Mouse (Mus musculus): ENCODE data around the gene Bcas3. TPM values are rescaled to one million over a fixed set of nuclear protein-coding genes. Genes with fewer than 3 reads are reported as not detected.

Gene Bcas3
- polyA plus RNA-seq, 1 experiment from 2014 or later = 18.2 TPM

DNA sequence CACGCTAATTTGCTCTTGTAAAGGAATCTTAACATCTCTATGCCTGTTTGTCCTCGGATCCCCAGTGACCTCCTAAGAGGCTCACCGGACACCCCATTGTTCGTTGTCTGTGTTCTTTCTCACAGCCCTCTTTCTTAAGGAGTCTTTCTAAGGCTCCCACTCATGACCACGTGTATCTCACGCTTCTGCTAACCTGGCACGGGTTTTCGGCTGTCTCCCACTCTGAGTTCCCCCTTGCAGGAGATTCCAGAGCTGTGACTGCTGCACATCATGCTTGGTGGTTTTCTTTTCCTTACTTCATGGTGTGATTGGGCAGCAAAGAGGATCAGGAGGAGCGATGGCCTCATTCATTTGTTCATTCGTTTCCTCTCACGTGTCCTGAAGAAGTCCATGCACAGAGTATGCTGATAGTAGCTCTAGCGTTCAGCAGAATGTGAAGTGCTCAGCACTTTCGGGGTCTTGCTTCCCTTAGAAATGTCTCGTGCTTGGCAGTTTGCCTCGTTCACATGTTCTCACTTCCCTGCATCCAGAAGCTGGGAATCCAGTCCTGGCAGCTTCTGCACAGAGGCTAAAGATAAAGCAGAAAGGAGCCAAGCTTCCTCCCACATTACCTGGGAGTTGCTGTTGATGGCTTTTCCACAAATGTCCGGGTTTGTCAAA lies 172.0 kb downstream of the Bcas3 start:
- no peak for ATAC-seq

DNA sequence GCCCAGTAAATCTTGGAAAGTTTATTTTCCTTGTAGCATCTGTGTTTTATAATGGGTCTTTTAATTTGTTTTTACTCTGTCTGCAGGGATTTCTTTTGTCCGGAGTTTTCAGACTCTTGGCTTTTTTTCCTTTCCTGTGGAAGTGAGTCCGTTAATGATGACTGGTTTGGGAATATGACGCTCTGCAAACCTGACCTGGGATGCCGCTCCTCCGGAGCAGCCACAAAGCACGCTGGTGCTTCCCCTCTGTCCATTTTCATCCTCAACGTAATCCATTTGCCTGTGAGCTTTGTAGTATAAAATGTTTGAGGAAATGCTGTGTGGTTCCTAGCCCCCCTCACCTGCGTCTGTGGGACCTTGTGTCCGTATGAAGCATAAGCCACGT lies 172.5 kb downstream of the Bcas3 start:
- peaks cover 39% of the 10 kb centered on the region for H3K27me3 ChIP-seq (replicated peaks)
- no peak overlapping the region for H3K4me2 ChIP-seq
- no peak for ATAC-seq
- no peak overlapping the region for H3K9ac ChIP-seq
- peaks cover 37% of the 10 kb centered on the region for H3K4me1 ChIP-seq
- H3K36me3 ChIP-seq = no peaks in the 10 kb centered on the region
- H3K4me3 ChIP-seq = no peak overlapping the region
- no peaks in the 10 kb centered on the region for H3K9me3 ChIP-seq (replicated peaks)
- WGBS (ENCODE audit: insufficient replicate concordance) = 53% methylated on average over 10 of the region's 10 CpGs
- no peak overlapping the region for H3K27ac ChIP-seq

More for the DNA sequence above, 172.0 kb downstream of the Bcas3 start:
- Histone ChIP-seq H3K9ac (no peak overlapping the region), H3K27ac (peak overlapping the region; percentile 39; the same call in 1 of the 2 replicates), H3K4me2 (no peak overlapping the region), H3K9me3 (replicated peaks) (no peaks in the 10 kb centered on the region), H3K4me1 (peaks cover 31% of the 10 kb centered on the region), H3K4me3 (no peak overlapping the region), H3K36me3 (no peaks in the 10 kb centered on the region), H3K27me3 (replicated peaks) (peaks cover 39% of the 10 kb centered on the region)
- WGBS (ENCODE audit: insufficient replicate concordance) = 44% methylated on average over 16 of the region's 16 CpGs

DNA sequence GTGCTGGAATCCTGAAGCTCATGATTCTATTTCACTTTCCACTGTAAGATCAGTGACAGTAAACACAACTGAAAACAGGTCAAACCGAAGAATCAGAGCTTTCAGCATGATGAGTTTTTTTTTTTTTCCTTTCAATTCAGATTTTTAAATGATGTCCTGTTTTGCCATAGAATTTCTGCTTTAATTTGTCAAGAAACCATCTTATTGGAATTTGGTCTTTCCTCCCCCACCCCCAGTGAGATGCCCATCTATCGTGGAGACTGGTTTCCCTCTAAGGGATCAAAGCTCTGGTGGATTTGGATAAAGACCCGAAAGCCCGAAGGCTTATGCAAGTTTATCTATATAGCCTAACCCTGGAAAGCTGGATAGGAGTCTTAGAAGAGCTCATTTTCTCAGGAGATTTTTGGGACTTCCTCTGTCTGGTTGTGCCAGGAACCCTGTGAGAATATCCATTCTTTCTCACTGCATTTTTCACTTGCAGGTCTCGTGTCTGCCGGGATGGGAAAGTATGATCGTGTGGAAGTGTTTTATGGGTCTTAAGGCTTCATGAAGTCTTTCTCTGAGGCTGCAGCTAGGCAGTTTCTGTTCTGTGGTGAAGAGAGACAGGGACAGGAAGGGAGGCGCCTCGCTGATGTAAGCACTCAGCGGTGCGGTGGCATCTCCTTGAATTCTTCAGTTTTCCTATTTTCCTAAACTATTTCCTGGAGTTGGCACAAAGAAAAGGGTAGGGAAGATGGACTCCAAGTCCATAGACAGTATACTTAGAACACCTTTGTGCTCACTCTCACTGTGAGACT lies 173.2 kb downstream of the Bcas3 start:
- no peak overlapping the region for H3K27ac ChIP-seq
- H3K4me2 ChIP-seq = no peak overlapping the region

DNA sequence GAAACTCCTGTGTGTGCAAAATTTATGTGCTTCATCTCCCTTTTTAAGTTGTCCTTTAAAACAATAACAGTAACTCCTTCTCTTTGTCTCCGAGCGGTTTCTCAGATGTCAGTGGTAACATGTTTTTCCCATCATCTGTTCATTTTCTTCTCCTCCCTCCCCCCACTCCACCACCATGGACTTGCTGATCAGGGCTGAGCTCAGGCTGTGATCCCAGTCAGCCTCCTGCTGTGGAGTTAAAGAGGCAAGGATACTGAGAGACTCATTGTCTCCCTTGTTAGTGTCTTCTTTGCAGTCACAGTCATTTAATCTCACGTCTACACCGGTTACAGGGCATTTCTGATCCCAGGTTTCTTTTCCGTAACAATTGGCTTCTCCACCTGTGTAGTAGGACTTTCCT lies 174.3 kb downstream of the Bcas3 start:
- 74% methylated on average over 5 of the region's 5 CpGs for WGBS (ENCODE audit: insufficient replicate concordance)
- Histone ChIP-seq H3K9ac (no peak overlapping the region), H3K36me3 (no peaks in the 10 kb centered on the region), H3K4me3 (no peak overlapping the region), H3K4me1 (peaks cover 39% of the 10 kb centered on the region), H3K9me3 (replicated peaks) (no peaks in the 10 kb centered on the region), H3K4me2 (no peak overlapping the region), H3K27ac (no peak overlapping the region), H3K27me3 (replicated peaks) (peaks cover 39% of the 10 kb centered on the region)
- ATAC-seq = no peak

More for the DNA sequence above, 173.2 kb downstream of the Bcas3 start:
- no peaks in the 10 kb centered on the region for H3K9me3 ChIP-seq (replicated peaks)
- WGBS (ENCODE audit: insufficient replicate concordance) = 30% methylated on average over 11 of the region's 11 CpGs
- no peak overlapping the region for H3K9ac ChIP-seq
- peaks cover 39% of the 10 kb centered on the region for H3K4me1 ChIP-seq
- peaks cover 39% of the 10 kb centered on the region for H3K27me3 ChIP-seq (replicated peaks)
- no peak for ATAC-seq
- no peaks in the 10 kb centered on the region for H3K36me3 ChIP-seq
- no peak overlapping the region for H3K4me3 ChIP-seq

DNA sequence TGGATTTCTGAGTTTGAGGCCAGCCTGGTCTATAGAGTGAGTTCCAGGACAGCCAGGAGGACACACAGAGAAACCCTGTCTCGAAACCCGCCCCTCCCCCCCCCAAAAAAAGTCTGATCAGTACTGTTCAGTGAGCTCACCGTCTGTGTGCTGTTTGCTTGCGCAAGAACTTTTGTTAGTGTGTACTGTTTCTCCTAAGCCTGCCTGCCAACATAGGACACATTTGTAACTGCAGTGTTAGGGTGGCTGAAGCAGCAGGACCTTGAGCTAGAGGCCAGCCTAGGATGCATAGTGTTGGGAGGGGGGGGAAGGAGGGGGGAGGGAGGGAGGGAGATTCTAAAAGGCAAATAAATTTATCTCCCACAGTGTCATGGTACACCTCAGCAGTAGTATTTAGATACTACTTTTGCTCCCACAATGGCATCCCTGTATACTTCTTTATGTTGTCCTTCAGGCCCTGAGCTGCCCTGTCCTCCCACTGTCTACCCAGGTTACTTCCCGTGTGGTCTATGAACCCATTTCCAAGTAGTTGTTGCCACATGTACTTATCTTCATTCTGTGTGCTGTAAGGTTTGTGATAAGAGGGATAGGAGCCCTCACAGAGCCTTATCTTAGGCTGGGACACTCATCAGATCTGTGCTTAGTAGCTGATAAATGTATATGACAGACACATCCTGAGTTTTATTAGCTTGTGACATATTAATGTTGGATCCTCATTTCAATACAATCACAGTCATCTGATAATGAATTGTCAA lies 176.7 kb downstream of the Bcas3 start:
- Histone ChIP-seq H3K36me3 (no peaks in the 10 kb centered on the region), H3K4me1 (peaks cover 28% of the 10 kb centered on the region), H3K27ac (no peak overlapping the region), H3K9me3 (replicated peaks) (no peaks in the 10 kb centered on the region), H3K9ac (no peak overlapping the region), H3K4me3 (no peak overlapping the region), H3K27me3 (replicated peaks) (peaks cover 28% of the 10 kb centered on the region), H3K4me2 (peak overlapping the region; percentile 22; the same call in 1 of the 2 replicates)
- 37% methylated on average over 5 of the region's 5 CpGs for WGBS (ENCODE audit: insufficient replicate concordance)
- peak; percentile 69 for ATAC-seq

DNA sequence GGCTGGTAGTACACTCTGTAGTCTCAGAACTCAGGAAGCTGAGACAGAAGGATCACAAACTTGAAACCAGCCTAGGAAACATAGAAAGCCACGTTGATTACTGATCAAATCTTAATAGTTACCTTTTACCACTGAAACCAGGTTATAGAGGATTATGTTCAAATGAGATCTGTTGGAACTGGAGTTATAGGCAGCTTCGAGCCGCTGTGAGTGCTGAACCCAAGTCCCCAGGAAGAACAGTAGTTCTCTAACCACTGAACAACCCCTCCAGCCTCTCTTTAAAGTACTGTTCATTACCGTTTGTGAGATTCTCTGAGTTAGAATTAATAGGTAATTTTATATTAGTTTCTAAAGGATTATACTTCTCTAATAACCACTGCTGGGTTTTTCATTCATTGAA lies 188.0 kb downstream of the Bcas3 start:
- Histone ChIP-seq H3K9me3 (replicated peaks) (no peaks in the 10 kb centered on the region), H3K4me3 (no peak overlapping the region), H3K4me2 (no peak overlapping the region), H3K27me3 (replicated peaks) (no peaks in the 10 kb centered on the region), H3K9ac (no peak overlapping the region), H3K36me3 (no peaks in the 10 kb centered on the region), H3K4me1 (no peaks in the 10 kb centered on the region), H3K27ac (no peak overlapping the region)
- no peak for ATAC-seq
- 70% methylated on average over 4 of the region's 4 CpGs for WGBS (ENCODE audit: insufficient replicate concordance)

DNA sequence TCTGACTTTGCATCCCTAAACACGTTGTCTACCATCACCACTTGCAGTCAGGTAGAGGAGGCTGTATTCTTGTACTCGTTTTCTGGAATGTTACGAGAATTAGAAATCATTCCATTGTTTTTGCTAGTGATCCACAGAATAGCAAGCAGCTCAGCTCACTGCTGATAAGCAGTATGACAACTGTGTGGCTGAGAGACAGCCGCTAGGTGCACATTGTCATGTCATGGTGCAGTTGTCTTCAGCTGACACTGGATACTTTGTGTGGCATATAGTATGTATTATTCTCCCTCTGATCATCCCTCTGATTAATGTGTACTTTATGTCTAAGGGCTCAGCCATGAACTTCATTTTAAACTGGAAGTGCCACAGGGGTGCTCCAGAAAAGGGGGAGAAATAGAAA lies 190.3 kb downstream of the Bcas3 start:
- no peak overlapping the region for H3K9ac ChIP-seq
- no peaks in the 10 kb centered on the region for H3K4me1 ChIP-seq
- H3K4me3 ChIP-seq = no peak overlapping the region
- no peaks in the 10 kb centered on the region for H3K9me3 ChIP-seq (replicated peaks)
- H3K27me3 ChIP-seq (replicated peaks) = no peaks in the 10 kb centered on the region
- no peak overlapping the region for H3K27ac ChIP-seq
- no peaks in the 10 kb centered on the region for H3K36me3 ChIP-seq
- H3K4me2 ChIP-seq = no peak overlapping the region
- WGBS (ENCODE audit: insufficient replicate concordance) = 67% methylated on average over 4 of the region's 4 CpGs
- no peak for ATAC-seq

DNA sequence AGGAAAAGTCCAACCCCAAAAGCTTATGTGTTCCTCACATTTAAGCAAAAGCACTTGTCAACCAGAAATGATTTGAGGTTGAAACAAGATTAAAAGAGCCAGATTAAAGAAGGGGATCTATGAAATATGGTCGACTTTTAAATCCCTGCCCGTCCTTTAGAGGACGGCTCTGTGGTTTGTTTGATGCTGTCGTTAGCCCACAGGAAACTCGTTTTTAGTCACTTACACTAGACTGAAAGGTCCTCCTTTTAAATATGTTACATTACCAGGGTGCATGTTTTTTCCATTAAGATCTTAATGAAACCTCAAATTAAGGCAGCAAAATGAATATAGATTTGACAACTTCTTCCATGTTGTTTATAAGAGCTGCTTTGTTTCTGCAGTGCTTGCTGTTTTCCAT lies 192.6 kb downstream of the Bcas3 start:
- no peaks in the 10 kb centered on the region for H3K36me3 ChIP-seq
- H3K9me3 ChIP-seq (replicated peaks) = no peaks in the 10 kb centered on the region
- H3K27me3 ChIP-seq (replicated peaks) = no peaks in the 10 kb centered on the region
- H3K4me1 ChIP-seq = peaks cover 12% of the 10 kb centered on the region; the same call in 1 of the 2 replicates
- H3K9ac ChIP-seq = no peak overlapping the region
- H3K4me2 ChIP-seq = no peak overlapping the region
- no peak for ATAC-seq
- H3K4me3 ChIP-seq = no peak overlapping the region
- WGBS (ENCODE audit: insufficient replicate concordance) = 23% methylated on average over 5 of the region's 5 CpGs
- no peak overlapping the region for H3K27ac ChIP-seq

DNA sequence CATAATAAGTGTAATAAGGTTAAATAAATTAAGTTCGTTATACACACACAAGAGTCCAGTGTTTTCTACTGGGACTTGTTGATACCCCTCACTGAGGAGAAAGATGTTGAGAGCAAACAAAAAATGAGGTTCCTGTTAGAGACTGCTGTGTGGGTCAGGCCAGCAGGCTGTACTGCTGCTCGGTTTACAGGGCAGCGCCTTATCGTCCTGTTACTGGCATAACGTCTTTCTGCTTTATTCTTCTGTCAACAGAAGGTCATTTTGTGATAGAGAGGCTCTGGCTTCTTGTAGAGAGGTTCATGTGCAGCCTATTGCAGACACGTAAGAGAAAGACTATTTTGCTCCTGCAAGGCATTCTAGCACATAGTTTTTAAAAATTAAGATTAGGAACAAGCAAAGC lies 195.0 kb downstream of the Bcas3 start:
- peak; percentile 37; the same call in 1 of the 2 replicates for ATAC-seq
- no peak overlapping the region for H3K9ac ChIP-seq
- H3K36me3 ChIP-seq = no peaks in the 10 kb centered on the region
- no peak overlapping the region for H3K4me2 ChIP-seq
- no peak overlapping the region for H3K27ac ChIP-seq
- H3K4me3 ChIP-seq = no peak overlapping the region
- no peaks in the 10 kb centered on the region for H3K27me3 ChIP-seq (replicated peaks)
- 52% methylated on average over 6 of the region's 6 CpGs for WGBS (ENCODE audit: insufficient replicate concordance)
- no peaks in the 10 kb centered on the region for H3K9me3 ChIP-seq (replicated peaks)
- H3K4me1 ChIP-seq = peaks cover 14% of the 10 kb centered on the region; the same call in 1 of the 2 replicates

DNA sequence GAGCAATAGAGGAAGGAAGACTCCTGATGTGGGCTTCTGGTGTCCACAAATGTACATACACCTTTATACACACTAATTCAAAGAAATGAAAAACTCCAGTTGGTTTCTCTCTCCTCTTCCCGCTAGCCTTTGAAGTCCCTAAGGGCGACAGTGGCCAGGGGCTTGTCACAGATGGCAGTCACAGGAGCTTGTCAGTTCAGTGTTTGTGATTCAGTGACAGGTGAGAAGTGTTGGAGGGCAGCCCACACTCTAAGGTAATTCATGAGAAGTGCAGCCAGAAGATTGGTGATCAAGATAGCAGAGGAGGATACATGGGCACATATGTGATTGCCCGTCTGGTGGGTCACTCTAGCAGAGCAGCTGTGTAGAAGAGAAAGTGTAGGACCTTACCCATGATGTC lies 196.7 kb downstream of the Bcas3 start:
- no peaks in the 10 kb centered on the region for H3K9me3 ChIP-seq (replicated peaks)
- H3K4me2 ChIP-seq = no peak overlapping the region
- WGBS (ENCODE audit: insufficient replicate concordance) = 70% methylated on average over 3 of the region's 3 CpGs
- no peak overlapping the region for H3K9ac ChIP-seq
- no peaks in the 10 kb centered on the region for H3K27me3 ChIP-seq (replicated peaks)
- ATAC-seq = no peak
- H3K4me1 ChIP-seq = peaks cover 16% of the 10 kb centered on the region
- H3K4me3 ChIP-seq = no peak overlapping the region
- H3K36me3 ChIP-seq = no peaks in the 10 kb centered on the region
- no peak overlapping the region for H3K27ac ChIP-seq

DNA sequence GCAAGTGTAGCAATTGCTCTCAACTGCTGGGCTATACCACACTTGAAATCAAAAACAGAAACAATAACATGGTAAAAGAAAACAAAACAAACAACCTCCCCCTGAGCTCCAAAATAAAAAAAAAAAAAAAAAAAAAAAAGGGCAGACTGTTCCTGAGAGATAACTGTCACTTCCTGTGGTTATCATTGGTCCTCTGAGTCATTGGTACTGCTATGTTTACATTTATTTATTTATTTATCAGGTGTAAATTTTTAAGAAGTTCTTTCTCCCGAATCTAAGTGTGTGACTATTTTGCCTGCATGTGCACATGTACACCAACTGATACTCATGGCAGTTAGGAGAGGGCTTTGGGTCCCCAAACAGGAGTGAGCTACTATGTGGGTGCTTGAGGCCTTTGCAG lies 202.1 kb downstream of the Bcas3 start:
- Histone ChIP-seq H3K27me3 (replicated peaks) (no peaks in the 10 kb centered on the region), H3K27ac (peak overlapping the region; percentile 55), H3K36me3 (peaks cover 4% of the 10 kb centered on the region; the same call in 1 of the 2 replicates), H3K9ac (no peak overlapping the region), H3K4me3 (no peak overlapping the region), H3K9me3 (replicated peaks) (no peaks in the 10 kb centered on the region), H3K4me2 (peak overlapping the region; percentile 37), H3K4me1 (peaks cover 23% of the 10 kb centered on the region)
- no peak for ATAC-seq
- WGBS (ENCODE audit: insufficient replicate concordance) = 16% methylated on average over 1 of the region's 1 CpGs

DNA sequence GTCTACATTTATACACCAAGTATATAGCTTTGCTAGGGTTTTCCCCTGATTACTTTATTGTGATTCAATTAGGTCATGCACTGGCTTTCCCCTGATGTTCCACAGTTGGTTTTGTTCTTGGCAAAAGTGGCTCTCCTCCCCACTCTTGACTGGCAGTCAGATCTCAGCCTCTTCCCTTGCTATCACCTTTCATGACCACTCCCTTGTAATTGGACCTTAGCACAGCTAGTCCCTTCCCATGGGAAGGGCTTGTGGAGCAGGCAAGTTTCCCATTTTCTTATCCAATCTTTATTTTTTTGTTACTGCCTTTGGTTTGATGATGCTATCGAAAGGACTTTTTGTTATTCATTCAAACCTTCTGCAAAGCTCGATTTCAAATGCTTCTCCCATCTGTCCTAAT lies 202.8 kb downstream of the Bcas3 start:
- Histone ChIP-seq H3K4me3 (no peak overlapping the region), H3K9ac (no peak overlapping the region), H3K4me1 (peaks cover 17% of the 10 kb centered on the region), H3K27ac (no peak overlapping the region), H3K9me3 (replicated peaks) (no peaks in the 10 kb centered on the region), H3K27me3 (replicated peaks) (no peaks in the 10 kb centered on the region), H3K4me2 (no peak overlapping the region), H3K36me3 (peaks cover 4% of the 10 kb centered on the region; the same call in 1 of the 2 replicates)
- WGBS (ENCODE audit: insufficient replicate concordance) = 73% methylated on average over 2 of the region's 2 CpGs
- no peak for ATAC-seq
